Mouse (Mus musculus) embryonic facial prominence, embryonic 11.5 days (tissue): ENCODE measurements at regions not wholly inside any gene's neighbourhood (a gene's known extent, or its start where the extent isn't known, plus 50 kb on each side); places are given as distances from the start of the nearest gene placed in this dataset.

Experiments used
- ATAC-seq: fragments of 200-750 bp; cut with Nextera tagmentation; replicated peaks from 2 replicates; pipeline ENCODE4 v1.8.0; 2017; ENCODE audit warnings: low read depth; ENCODE audit not compliant: insufficient number of reproducible peaks, low FRiP score, low TSS enrichment
- DNase-seq: peaks from one replicate; pipeline ENCODE4 v3.0.0-alpha.2; 2015; ENCODE audit warnings: low spot score
- H3K27ac ChIP-seq: fragments of 300-500 bp; sonication (generic); replicated peaks from 2 replicates; pipeline ENCODE4 v1.5.1; 2014; ENCODE audit warnings: mild to moderate bottlenecking, low read depth, low read length, control low read depth
- H3K27me3 ChIP-seq: fragments of 300-500 bp; sonication (generic); 2 replicates; pipeline ENCODE4 v1.6.1; 2014; ENCODE audit warnings: mild to moderate bottlenecking, low read length, moderate library complexity, mixed read lengths; ENCODE audit not compliant: control insufficient read depth, insufficient read depth
- H3K36me3 ChIP-seq: fragments of 300-500 bp; sonication (generic); replicated peaks from 2 replicates; pipeline ENCODE4 v1.6.1; 2014; ENCODE audit warnings: low read depth, mild to moderate bottlenecking, low read length, moderate library complexity, mixed read lengths; ENCODE audit not compliant: control insufficient read depth, insufficient read depth
- H3K4me1 ChIP-seq: fragments of 300-500 bp; sonication (generic); 2 replicates; pipeline ENCODE4 v1.6.1; 2014; ENCODE audit warnings: low read length, mixed read lengths; ENCODE audit not compliant: control insufficient read depth, insufficient read depth
- H3K4me2 ChIP-seq: fragments of 300-500 bp; sonication (generic); 2 replicates; pipeline ENCODE4 v1.6.1; 2014; ENCODE audit warnings: low read depth, mild to moderate bottlenecking, control low read depth, low read length, moderate library complexity
- H3K4me3 ChIP-seq: fragments of 300-500 bp; sonication (generic); 2 replicates; pipeline ENCODE4 v1.5.1; 2014; ENCODE audit warnings: low read depth, low read length, control low read depth
- H3K9ac ChIP-seq: fragments of 300-500 bp; sonication (generic); replicated peaks from 2 replicates; pipeline ENCODE4 v1.6.1; 2014; ENCODE audit warnings: mild to moderate bottlenecking, control low read depth, low read length
- H3K9me3 ChIP-seq: fragments of 300-500 bp; sonication (generic); replicated peaks from 2 replicates; pipeline ENCODE4 v1.6.1; 2016; ENCODE audit warnings: mild to moderate bottlenecking, low read length, inconsistent platforms, mixed read lengths; ENCODE audit not compliant: control insufficient read depth
- WGBS: fragments of 180-500 bp; shearing (Covaris S2); extraction: QIAGEN DNeasy Blood & Tissue Kit; methylation state at CpG from one replicate; pipeline ENCODE4 v1.1.7; 2014; 5-methylcytosine and 5-hydroxymethylcytosine counted together

DNA sequence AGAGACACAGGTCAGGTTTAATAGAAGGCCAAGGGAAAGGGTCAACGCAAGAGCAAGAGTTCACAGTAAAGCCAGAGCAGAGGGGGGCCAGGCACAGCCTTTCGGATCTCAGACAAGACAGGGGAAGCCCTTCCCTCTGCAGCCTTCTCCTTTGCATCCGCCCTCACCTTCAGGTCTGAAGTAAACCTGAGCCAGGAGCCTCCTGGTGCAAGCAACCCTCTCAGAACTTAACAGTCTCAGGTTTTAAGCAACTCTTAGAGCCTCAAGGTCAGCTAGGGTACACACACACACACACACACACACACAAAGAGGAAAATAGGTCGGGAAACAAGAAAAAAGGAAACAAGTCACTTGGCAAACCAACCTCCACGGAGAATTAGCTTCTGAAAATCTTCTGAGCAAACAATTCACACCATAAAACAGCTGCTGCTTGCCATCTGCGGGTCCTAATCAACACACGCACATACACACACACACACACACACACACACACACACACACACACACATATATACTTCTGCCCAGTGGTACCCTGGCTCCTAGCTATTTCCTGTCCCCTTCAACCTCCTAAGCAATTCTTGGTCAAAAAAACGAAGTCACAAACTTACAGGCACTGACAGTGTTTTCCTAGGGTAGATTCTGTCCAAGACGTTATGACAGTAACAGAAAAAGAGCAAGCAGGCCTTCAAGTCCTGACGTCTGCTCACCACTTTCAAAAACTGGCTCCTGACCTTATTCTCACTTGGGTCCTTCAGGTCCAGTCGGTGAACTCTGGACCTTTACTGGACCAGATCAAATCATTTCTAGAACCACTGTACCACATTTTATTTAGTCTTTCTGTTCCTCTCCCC lies 196.4 kb downstream of the Sox4 start:
- Histone ChIP-seq H3K4me2 (peak overlapping the region; percentile 55), H3K36me3 (no peaks in the 10 kb centered on the region), H3K4me3 (no peak overlapping the region), H3K4me1 (no peaks in the 10 kb centered on the region; the same call in none of the 2 replicates), H3K27ac (peak overlapping the region; percentile 38; the same call in 1 of the 2 replicates), H3K9ac (no peak overlapping the region; the same call in 1 of the 2 replicates), H3K9me3 (no peaks in the 10 kb centered on the region), H3K27me3 (no peaks in the 10 kb centered on the region)
- no peak for ATAC-seq
- no peak for DNase-seq
- WGBS: 16% methylated on average over 11 of the region's 11 CpGs

DNA sequence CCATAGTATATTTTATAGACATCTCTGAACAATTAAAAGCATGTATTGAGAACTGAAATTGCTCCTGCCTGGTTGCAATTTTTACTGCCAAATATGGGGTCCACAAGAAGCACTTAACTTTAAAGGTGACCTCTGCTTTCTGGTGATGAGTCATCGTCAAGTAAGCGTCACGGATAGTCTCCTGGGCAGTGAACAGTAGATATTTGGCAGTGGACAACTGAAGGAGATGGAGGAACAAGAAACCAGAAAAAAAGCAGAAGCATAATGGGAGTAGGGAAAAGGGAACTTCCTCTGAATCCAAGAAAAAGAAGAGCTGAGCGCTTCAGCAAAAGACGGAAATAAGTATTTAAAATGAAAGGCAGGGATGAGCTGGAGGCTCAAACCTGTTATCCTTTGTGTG lies 199.3 kb downstream of the Sox4 start:
- Histone ChIP-seq H3K4me1 (no peaks in the 10 kb centered on the region; the same call in none of the 2 replicates), H3K27me3 (no peaks in the 10 kb centered on the region), H3K4me3 (no peak overlapping the region), H3K36me3 (no peaks in the 10 kb centered on the region), H3K27ac (no peak overlapping the region), H3K9me3 (no peaks in the 10 kb centered on the region), H3K9ac (no peak overlapping the region), H3K4me2 (no peak overlapping the region)
- ATAC-seq: no peak
- 74% methylated on average over 5 of the region's 5 CpGs for WGBS
- DNase-seq: no peak

DNA sequence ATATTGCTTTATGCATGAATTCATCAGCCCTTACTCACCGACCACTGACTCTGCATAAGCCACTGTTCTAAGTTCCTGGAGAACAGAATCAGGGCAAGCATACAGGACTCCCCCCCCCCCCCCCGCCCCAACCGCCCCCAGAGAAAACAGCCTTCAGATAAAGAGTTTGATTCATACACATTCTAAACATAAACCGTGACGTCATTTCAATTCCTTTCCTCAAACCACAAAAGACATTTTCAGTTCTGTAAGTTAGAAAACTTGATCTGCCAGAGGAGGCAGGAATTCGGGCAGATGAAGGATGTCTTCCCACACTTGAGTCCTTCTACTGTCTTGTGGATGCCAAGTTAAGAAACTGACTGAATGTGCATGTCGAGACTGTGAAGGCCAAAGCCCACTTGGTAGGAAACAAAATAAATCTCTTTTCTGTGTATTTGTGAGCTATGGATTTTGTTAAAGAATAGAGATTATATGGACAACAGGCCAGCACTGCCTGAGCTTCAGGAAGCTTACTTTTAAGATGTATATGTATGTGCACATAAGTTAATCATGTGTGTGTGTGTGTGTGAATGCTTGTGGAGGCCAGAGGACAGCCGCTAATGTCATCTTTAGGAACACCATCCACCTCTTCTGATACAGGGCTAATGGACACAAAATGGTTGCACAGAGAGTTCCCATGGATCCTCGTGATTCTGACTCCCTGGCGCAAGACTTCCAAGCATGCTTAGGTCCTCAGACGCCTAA lies 202.4 kb downstream of the Sox4 start:
- Histone ChIP-seq H3K9me3 (no peaks in the 10 kb centered on the region), H3K27ac (no peak overlapping the region), H3K4me2 (no peak overlapping the region), H3K4me3 (no peak overlapping the region), H3K27me3 (no peaks in the 10 kb centered on the region), H3K36me3 (no peaks in the 10 kb centered on the region), H3K9ac (no peak overlapping the region), H3K4me1 (no peaks in the 10 kb centered on the region)
- ATAC-seq (no peak), DNase-seq (no peak)
- WGBS: 90% methylated on average over 10 of the region's 11 CpGs

DNA sequence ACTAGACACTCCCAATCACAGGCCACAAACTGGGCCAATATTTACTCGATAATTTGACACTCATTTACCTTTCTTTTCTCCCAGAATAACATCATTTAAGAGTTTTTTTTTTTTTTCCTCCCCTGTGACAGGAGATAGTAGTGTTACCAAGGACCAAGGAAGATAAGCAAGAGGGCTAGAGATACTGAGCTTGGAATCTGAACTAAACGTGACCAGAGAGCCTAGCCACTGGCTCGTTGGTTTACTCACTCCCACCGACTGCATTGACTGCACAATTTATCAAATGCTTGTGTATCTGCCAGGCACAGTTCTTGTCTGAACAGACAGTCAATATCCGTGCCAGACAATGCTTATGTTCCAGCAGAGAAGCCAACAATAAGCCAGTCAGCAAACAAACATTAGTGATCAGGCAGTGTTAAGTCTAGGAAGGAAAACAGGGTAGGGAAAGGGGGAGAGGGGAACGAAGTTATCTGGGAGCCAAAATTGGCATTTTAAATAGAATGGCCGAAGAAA lies 213.3 kb downstream of the Sox4 start:
- DNase-seq (no peak), ATAC-seq (no peak)
- no peaks in the 10 kb centered on the region for H3K27me3 ChIP-seq
- no peak overlapping the region for H3K4me2 ChIP-seq
- no peak overlapping the region for H3K9ac ChIP-seq
- H3K4me1 ChIP-seq: no peaks in the 10 kb centered on the region
- H3K4me3 ChIP-seq: no peak overlapping the region
- 72% methylated on average over 7 of the region's 7 CpGs for WGBS
- H3K36me3 ChIP-seq: no peaks in the 10 kb centered on the region
- no peaks in the 10 kb centered on the region for H3K9me3 ChIP-seq
- no peak overlapping the region for H3K27ac ChIP-seq

DNA sequence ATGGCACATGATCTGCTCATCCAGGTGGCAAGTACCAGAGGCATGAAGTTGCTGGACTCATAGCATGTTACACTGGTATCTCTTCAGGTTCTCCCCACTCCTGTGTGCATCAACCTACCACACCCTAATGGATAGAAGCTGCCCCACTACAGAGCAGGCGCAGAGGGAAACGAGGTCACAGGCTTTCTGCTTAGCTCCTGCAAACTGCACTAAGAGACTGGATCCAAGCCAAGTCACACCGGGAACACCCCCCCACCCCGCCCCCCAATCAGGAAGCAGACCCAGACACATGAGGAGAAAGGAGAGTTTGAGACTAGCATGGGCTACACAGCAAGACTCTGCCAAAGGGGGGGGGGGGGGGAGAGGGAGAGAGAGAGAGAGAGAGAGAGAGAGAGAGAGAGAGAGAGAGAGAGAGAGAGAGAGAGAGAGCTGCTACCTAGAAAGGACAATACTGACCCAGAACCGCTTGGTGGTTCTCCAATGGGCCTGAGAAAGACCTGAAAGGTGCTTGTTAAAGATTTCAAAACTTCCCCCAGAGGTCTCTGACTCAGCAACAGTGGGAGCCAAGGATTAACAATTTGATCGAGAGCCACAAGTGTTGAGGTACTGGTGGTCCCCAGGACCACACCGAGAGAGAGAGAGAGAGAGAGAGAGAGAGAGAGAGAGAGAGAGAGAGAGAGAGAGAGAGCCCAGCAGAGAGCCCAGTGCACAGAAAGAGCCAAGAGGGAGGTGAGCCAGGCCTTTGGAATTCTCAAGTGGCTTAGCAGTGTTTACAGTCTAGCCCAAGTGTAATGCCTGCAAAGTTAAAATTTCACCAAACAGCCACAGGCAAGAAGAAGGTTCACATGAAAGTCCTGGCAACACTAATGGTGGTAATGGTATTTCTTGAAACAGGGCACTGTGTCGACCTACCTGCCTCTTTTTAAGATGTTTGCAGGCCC lies 215.1 kb downstream of the Sox4 start:
- no peak overlapping the region for H3K27ac ChIP-seq
- ATAC-seq: peak; percentile 62; the same call in 1 of the 2 replicates
- no peaks in the 10 kb centered on the region for H3K4me1 ChIP-seq
- no peak overlapping the region for H3K4me3 ChIP-seq
- no peak for DNase-seq
- no peaks in the 10 kb centered on the region for H3K36me3 ChIP-seq
- H3K9ac ChIP-seq: no peak overlapping the region
- WGBS: 59% methylated on average over 8 of the region's 8 CpGs
- H3K4me2 ChIP-seq: no peak overlapping the region
- H3K27me3 ChIP-seq: no peaks in the 10 kb centered on the region
- no peaks in the 10 kb centered on the region for H3K9me3 ChIP-seq

DNA sequence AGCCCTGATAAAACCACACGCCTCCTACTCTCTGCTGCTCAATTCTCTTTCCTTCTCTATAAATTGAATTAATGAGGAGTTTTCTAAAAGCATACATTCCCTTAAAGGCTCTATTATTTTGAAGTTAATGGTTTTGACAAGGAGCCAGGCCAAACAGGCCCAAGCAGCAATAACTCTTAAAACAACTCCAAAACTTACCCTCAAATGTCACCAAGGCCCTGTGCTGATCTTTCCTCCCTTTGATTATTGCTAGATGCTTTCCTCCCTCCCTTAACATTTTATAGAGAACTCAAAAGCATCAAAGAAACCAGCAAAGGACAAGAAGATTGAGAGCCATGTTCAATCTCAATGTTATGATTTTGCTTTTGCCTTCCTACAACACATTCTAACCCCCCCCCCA lies 221.0 kb downstream of the Sox4 start:
- Histone ChIP-seq H3K4me1 (no peaks in the 10 kb centered on the region), H3K36me3 (no peaks in the 10 kb centered on the region), H3K9me3 (no peaks in the 10 kb centered on the region), H3K4me2 (no peak overlapping the region), H3K4me3 (no peak overlapping the region), H3K9ac (no peak overlapping the region), H3K27ac (no peak overlapping the region), H3K27me3 (no peaks in the 10 kb centered on the region)
- no peak for DNase-seq
- WGBS: 93% methylated on average over 1 of the region's 1 CpGs
- ATAC-seq: no peak

DNA sequence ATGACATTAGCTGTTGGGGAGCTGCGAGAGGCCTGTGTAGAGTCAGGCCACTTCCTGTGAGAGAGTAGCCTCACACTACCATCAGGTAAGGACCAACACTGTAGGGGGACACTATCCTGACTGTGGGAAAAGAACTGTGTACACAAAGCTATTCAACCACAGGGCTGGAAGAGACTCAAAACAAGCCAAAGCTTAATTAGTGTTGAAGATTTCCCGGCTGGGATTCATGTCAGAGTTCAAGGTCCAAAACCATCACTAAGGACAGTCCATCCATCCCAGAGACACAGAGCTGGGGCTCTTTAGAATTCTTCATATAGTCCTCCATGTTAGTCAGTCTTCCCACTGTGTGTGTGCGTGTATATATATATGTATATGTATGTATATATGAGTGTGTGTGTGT lies 221.5 kb downstream of the Sox4 start:
- Histone ChIP-seq H3K27ac (no peak overlapping the region), H3K9me3 (no peaks in the 10 kb centered on the region), H3K9ac (no peak overlapping the region), H3K4me3 (no peak overlapping the region), H3K36me3 (no peaks in the 10 kb centered on the region), H3K4me2 (no peak overlapping the region), H3K27me3 (no peaks in the 10 kb centered on the region), H3K4me1 (no peaks in the 10 kb centered on the region)
- WGBS: 89% methylated on average over 3 of the region's 3 CpGs
- ATAC-seq (no peak), DNase-seq (no peak)
